Mouse (Mus musculus): ENCODE measurements around the gene Disp1. TPM values are rescaled to one million over a fixed set of nuclear protein-coding genes. Genes with fewer than 3 reads are reported as not detected.
A peak's percentile ranks its signal among the peaks of the same experiment; 100 is the strongest.

The Disp1 gene
- total and polyA plus RNA-seq, 3 experiments = 12.9 to 17.6 (median 13.9) TPM

DNA sequence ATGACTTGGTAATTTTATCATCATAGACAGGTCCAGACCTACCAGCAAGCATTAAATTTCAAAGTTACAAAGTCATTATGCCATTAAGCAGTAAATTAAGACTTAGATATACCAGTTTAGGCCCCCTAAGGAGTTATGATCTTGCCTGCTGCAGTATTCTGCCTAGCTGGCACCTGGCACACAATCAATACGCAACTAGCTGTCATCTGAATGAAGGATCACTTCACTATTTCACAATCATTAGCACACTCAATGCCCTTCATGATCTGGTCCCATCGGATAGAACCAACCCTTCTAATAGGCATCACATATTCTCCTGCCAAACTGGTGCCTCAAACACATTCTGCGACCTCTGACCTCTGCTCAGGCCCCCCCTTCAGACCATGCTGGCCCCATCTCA lies 14.2 kb downstream of the Disp1 start:
- DNase-seq = peak; percentile 43

DNA sequence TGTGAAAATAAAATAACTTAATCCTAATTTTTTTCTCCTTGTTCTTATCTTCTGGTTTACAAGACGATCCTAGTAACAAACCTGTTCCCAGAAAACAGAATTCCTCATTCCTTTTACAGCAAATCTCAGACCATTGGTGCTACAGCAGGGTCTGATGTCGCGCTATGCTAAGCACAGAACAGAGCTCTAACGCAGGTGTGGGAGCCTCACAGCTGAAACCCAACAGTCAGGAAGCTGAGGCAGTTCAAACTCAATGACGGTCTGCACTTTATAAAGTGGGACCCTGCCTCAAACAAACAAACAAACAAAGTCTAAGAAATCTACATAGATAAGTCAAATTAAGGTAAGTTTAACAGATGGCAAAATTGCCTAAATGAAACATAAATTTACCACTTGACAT lies 20.4 kb downstream of the Disp1 start:
- DNase-seq = no peak

DNA sequence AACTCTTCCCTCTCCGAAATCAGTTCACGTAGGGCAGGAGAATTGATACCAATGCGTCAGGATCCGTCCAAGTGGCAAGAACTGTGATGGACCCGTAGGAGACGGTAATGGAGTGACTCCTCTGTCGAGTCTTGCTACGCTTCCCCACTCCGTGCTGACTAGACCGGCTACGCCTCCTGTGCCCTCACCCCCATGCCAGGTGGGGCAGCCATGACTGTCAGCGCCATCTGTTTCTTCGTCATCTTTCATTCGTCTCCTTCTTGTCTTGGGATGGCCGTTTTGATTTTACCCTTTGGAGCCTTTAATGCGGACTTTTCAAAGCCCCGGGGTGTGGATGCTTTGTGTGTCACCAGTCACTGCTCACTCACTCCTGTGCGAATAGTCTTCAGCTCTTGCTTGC lies 26.6 kb downstream of the Disp1 start:
- no peak for DNase-seq

DNA sequence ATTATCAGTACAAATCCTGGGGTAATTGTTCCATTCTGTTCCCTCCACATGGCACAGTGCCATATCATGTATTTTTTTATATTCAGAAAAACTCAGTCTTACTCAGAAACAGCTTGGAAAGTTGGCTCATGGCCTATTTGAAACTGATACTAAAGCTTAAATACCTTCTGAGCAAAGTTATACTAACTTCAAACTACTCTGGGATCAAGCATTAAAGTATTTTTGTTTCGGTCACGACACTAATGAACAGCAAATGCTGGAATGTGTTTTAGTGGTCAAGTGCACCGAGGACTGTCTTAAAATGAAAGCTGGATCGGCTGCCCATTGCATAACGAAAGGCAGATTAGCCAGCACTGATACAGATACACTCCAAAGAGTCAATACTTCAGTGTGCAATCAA lies 27.2 kb downstream of the Disp1 start:
- no peak for DNase-seq

DNA sequence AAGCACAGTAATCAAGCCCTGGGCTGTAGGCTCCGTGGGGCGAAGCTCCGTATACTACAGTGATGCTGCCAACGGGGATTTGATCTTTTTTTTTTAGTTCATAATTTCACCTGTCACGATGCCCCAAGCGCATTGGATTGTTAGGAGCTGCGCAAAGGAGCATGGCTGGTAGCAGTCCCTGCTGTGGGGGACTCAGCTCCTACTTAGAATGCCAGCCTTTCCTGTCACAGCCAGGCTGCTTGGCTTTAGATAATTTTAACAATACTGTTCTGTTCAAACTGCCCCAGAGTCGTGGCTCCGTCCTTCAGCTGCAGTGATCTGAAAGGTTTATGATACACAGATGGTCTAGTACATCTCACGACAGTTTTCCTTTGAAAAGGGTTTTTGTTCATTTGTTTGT lies 29.9 kb downstream of the Disp1 start:
- DNase-seq = no peak

DNA sequence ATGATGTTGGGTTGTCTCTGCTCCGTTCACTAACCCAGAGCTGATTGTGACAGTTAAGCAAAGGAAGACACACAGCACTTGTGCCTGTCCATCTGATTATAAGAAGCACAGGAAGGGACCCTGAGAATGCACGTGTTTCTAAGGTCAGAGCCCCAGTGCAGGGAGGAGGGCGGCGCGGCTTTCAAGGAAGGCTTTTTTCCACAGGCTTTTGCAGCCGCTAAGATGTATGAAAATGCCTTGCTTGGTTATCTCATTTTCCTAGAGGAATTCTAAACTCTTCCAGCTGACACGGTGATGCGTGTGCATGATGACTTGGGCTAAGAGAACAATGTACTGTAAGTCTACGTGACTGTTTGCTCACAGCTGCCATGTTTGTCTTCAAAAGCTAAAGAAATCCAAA lies 30.9 kb downstream of the Disp1 start:
- DNase-seq = no peak

DNA sequence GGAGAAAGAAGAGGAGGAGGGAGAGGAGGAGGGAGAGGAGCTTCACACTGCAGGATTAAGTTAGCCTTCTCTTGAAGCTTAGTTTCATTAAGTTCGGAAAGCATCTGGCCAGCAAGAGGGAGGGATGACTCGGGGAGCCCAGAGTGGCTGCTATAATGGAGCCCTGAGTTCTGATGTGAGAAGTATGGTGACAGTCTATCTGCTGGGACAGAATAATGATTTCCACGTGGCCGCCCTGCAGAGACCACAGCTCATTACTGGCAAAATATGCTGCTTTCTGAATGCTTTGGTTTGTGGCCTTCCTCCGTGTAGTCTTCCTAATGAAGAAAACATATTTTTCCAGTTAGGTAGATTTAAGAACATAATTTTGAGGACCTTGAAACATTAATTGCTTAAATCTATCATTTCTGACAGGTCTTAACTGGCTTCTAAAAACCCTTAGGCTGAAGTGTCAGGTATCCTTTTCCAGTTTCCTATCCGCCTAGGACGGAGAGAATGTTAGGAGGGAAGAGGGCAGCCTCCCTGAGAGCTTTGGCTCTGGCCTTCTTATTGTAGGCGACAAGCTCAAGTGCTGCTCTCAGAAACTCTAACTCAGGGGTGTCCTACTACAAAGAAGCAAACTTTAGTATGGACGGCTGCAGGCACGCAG lies 32.2 kb downstream of the Disp1 start:
- no peak for DNase-seq

DNA sequence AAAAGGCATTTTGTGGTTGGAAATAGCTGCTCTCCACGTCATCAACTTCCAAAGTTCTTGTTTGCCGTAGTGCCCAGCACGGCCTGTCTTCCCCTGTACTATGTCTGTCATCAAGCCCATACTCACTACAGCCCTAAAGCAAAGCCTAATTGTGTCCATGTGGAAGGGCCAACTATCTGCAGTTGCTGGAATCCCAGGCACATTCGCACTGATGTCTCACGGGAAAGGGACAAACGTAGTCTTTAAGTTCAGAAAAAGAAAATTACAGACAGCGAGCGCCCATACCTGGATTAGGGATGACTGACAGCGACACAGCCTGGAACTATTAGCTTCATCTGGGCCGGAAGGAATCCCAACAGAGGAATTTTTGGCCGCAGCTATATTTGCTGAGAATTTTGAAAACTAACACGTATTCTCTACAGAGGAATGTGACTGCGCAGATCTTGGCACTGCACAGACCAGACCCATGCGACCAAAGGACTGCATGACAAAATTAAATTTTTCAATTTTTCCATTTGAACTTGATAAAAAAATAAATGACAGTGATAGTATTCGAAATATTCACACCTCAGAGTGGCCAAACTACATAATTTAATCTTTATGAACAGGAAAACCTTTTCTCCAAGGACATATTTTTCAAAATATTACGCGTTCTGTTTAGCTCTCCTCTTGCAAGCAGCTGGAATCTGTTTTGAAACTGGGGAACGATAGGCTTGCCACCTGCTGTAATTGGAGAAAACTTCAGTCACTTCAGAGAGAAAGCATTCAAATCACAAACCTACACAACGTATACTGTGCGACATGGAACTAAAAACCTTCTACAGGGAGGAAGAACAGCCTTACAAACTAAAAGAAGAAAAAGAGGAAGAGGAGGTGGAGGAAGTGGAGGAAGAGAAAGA lies 33.0 kb downstream of the Disp1 start:
- DNase-seq = no peak

DNA sequence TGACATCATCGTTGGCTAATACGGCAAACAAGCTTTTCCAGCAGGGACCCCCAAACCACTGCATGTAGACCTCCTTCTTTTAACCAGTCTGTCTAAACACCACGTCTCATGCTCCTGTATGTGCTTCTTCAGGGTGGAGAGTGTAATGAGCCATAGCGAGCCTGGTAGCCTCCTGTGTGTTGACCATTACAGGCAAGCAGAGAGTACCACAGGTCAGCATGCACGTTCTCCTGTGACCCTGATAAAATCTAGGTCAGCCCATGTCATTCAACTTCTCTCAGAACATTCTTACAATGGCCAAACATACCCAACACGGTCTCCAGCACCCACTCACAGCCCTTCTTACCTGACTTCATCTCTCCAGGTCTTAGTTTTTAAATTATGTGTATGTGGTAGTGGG lies 35.8 kb downstream of the Disp1 start:
- DNase-seq = no peak

DNA sequence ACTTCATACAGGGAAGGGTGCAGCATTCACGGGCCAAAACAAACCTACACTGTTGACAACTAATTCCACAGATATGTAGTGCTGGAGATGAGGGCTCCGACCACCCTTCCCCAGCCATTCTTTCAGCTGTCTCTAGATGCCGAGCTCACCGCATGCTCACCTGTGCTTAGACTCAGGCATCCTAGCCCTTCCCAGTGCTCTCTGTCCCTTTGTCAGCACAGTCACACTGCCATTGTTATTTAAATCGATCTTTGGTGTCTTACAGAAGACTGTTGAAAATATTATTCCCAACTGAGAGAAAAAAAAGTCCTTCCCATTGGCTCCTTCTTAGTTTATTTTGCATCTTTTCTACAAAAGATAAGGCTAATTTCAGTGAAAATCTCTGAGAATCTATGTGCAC lies 36.6 kb downstream of the Disp1 start:
- no peak for DNase-seq

DNA sequence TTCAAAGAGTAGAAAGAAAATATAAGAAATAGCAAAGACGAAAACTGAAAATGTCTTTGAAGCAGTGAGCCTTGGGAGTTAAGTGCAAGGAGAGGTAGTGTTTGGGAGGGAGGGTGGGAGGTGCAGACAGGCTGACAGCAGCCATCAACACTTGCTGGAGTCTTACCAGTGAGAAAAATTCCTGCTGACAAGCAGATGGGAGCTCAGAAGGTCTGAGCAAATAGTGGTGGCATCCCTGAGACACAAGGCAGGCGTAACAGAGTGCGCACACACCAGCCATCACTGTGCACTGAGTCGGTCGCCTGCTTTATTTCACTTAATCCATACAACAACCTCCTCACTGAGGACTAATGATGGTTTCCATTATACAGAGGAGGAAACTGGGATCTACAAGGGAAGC lies 37.8 kb downstream of the Disp1 start:
- DNase-seq = no peak

DNA sequence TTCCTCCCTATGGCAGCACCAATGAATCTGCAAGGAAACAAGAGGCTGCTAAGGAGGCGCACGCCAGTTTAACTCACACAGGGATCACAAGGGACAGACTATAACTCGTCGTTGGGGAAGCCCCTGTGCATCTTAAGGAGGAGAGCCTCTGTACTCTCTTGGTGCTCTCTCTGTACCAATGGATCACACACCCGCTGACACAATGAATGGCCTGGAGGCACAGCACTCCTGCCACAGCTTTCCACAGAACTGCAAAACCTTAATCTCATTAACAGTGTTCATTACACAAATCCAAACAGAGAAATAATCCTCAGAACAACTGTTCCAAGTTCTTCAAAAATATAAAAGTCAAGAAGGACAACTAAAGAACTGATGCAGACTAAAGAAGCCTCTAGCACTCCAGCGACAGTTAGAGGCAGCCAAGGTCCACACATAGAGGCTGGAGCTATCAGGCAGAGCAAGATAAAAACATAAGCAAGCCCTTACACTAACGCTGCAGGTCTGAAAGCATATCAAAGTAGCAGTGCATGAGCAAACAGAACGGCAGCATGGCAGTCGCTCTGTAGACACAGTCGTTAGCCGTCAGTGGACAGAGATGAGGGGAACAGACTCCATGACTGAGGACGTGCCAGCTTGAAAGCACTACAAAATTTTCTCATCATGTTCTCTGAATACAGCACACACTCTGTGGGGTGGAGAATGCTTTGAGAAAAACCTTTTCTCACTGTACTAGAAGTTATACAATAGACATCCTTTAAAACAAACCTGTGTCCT lies 38.5 kb downstream of the Disp1 start:
- no peak for DNase-seq

DNA sequence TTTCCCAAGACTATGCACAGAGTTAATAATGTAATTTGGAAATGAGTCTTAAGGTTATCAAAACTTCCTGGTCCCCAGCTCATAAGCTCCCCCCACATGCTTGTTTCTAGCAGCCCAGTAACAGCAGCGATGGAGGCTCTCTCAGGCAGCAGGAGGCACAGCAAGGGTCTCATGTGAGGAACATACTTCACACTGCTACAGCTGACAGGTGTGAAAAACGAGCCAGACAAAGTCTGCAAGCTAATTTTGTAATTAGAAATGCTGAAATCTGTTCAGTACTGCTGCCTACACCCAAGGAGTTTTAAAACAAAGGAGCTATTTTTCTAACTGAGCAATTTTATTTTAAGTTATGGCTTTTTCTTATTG lies 40.3 kb downstream of the Disp1 start:
- DNase-seq = no peak

DNA sequence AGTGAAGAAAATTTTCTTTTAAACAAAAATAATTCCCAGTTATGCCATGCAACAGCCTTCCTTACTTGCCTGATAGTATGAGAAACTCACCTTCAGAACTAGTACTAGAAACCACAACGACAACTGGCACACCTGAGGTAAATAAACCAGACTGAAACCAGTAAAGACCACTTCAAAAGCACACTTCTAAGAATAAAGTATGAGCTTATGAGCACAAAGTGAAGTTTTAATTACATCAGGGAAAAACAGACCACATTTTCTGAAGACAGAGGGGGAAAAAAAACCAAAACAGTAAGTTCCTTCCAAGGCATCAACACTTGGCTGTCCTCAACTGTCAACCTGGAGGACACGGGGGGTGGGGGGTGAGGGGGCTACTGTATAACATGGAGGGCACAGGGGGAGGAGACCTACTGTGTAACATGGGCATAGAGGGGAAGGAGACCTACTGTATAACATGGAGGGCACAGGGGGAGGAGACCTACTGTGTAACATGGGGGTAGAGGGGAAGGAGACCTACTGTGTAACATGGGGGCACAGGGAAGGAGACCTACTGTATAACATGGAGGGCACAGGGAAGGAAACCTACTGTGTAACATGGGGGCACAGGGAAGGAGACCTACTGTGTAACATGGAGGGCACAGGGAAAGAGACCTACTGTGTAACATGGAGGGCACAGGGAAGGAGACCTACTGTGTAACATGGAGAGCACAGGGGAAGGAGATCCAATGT lies 40.9 kb downstream of the Disp1 start:
- no peak for DNase-seq

DNA sequence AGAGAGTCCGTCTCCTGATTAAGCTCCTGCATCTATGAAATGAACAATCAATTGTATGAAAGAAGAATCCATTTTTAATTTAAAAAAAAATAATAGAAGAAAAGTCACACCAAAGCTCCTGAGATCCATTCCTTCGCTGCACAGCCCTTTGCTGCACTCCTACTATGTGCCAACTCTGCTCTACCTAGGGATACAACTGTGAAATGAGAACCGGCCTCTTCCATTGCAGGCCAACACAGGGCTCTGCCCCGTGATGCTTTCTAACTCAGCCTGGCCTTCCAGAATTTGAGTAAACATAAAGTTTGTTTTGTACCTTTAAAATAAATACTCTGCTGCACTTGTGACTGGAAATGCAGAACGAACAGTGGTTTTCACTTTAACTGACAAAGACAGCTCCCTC lies 42.0 kb downstream of the Disp1 start:
- no peak for DNase-seq

DNA sequence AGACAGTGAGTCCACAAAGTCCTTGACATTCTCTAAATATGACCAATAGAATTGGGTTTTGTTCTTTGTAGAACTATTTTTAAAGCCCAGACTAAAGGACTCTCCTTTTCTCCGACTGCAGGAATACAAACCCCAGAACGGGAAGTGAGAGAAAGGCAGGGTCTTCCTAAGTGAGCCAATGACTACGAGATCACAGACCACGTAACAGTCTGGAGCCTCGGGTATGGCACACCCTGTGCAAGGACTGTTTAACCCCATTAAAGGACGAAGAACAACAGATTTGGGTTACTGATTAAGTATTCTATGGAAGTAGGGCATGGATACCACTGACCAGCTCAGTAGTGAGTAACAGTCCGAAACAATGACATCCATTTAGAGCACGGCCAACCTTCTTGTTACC lies 46.1 kb downstream of the Disp1 start:
- no peak for DNase-seq

DNA sequence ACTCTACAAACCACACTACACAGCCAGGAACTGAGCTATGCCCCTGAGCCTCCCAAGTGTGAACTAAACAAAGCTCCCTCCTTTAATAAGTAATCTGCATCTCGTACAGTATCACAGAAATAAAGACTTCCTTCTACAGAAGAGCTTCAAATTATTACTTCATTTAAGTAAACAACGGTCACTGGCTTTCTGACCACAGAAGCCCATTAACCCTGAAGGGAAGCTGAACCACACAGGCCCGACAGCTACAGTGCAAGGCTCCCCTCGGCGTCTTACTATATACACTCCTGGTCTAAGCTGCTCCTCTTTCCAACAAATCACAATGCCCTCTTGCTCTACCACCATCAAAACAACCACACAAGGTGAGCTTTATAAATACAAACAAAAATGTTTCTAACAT lies 50.2 kb downstream of the Disp1 start:
- no peak for DNase-seq

DNA sequence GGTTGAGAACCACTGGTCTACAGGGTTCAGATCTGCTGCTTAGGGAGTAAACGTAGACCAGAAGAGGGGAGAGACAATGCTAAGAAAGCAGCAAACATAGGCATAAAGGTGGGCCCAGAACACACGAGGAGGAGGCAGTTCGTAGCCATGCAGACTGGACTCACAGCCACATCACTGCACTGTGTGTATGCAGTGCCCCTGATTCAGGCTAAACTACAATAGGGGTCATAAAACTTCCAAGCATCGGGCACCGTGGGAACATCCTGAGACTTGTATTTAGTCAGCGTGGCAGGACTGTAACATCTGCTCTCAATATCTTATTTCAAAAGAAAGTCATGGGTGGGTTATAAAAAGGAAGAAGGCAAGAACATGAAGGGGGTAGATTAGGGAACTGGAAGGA lies 52.9 kb downstream of the Disp1 start:
- no peak for DNase-seq

DNA sequence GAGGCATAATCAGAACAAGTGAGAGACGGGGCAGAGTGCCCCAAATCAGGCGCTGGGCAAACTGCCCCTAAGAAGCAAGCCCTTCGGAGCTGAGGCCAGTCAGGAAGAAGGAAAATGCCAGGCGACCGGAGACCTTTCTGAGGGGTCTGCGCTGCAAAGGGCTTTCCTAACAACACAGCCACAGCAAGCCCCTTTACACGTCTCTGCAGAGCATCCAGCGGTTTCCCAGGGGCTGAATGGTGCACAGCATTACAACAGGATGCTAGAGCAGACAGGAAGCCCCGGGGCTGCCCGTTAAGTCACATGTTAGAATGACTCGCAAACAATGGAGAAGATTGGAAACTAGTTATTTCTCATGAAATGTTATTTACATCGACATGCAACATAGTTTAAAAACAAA lies 53.5 kb downstream of the Disp1 start:
- no peak for DNase-seq

DNA sequence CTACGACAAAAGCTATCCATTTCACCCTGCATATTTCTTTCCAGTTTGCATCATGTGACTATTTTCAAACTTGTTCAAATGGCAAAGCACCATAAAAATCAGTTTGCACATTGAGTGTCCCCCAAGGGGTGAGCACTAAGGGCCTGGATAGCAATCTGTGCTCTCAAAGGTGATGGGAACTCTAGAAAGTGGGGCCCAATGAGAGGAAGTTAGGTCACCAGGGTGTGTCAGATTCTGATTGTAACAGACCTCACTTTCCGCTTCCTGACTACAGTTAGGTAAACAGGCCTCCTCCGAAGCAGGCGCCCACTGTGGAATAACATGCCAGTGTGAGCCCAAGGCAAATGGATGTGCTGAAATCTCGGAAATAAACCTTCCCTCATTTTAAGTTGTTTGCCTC lies 54.6 kb downstream of the Disp1 start:
- DNase-seq = no peak

DNA sequence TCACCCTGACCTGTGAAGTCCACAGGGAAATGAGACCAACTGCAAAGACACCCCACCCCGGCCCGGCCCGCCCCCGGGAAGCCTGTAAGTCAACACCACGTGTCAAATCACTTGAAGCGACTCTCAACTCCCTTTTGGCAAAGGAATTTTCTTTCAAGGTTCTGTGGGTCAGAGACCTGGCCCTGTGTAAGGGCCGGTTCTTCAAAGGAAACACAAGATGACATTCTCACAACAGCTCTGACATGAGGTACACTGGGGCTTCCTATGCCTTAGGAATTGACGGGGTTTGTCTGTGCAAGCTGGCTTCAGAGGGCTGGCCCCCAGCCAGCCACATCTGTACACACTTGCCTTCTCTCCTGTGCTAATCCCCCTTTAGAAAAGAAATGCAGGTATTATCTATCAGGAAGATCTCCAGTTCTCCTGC lies 56.7 kb downstream of the Disp1 start:
- no peak for DNase-seq

DNA sequence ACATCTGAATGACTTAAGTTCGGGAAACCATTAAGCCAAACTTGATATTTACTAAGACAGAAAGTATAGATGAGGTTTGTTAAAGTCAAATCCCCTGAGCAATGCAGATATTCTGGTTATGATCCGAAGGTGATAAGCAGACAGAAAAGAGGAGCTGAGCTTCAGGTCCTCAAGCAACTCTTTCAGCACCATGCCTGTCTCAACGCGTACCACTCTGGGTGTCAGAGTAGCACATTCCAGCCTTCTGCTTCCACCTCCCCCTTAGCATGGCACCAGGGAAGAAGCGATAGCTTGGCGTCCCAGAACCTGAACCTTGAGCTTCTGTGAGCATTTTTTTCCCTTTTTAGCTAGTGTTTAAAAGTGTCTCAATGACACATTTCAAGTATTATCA lies 57.1 kb downstream of the Disp1 start:
- DNase-seq = no peak
